In the genomic region with DNA sequence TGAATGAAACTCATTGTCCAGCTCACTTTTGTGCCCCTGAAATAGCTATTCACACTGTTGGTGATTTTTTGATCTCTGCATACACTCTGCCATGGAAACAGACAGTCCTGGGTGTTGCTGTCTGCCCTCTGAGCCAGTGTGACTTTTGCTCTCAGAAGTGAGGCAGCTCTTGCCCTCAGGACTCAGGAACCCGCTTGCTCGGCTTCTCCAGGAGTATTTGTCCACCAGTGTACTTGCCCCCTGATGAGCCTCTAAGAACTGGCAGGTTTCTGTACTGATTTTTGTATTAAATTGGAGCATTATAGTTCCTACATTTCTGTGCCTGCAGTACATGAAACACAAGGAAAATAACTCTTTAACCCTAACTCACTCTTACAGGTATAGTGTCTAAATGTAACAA, we compare ENCODE assay signal across 17 mouse cellular contexts.
"Had no signal": no experiment of that assay in that cellular context is flagged by ENCODE, and none has a peak within 500 bp of the region (broad histone marks: within the 10 kb centered on the region; RNA-seq: fewer than 3 reads in every experiment).

No protein-coding gene starts in this region.

- DNase-seq: kidney, adult 11 months; liver; lung, adult 18-20 months; lung, postnatal 10 days; lung, postnatal 36 days; thymus, adult 18-20 months; thymus, postnatal 36 days had no signal

- H3K27ac ChIP-seq: intestine, embryonic 15.5 days; kidney, embryonic 15.5 days; limb, embryonic 10.5 days; limb, embryonic 13.5 days; liver, embryonic 12.5 days; liver, embryonic 15.5 days; lung, embryonic 15.5 days; midbrain, embryonic 15.5 days had no signal

- ATAC-seq: intestine, embryonic 15.5 days; liver, embryonic 12.5 days; midbrain, embryonic 15.5 days had no signal

- H3K9me3 ChIP-seq: intestine, embryonic 15.5 days; kidney, embryonic 15.5 days; limb, embryonic 10.5 days; limb, embryonic 13.5 days; liver, embryonic 12.5 days; liver, embryonic 15.5 days; lung, embryonic 15.5 days; megakaryocyte, embryonic 14.5 days; midbrain, embryonic 15.5 days had no signal

- H3K27me3 ChIP-seq: intestine, embryonic 15.5 days; kidney, embryonic 15.5 days; limb, embryonic 13.5 days; liver, embryonic 12.5 days; liver, embryonic 15.5 days; lung, embryonic 15.5 days; megakaryocyte, embryonic 14.5 days; midbrain, embryonic 15.5 days had no signal

- H3K4me2 ChIP-seq: intestine, embryonic 15.5 days; kidney, embryonic 15.5 days; limb, embryonic 13.5 days; liver, embryonic 12.5 days; liver, embryonic 15.5 days; lung, embryonic 15.5 days; midbrain, embryonic 11.5 days; midbrain, embryonic 15.5 days had no signal

- H3K9ac ChIP-seq: intestine, embryonic 15.5 days; kidney, embryonic 15.5 days; limb, embryonic 13.5 days; liver, embryonic 12.5 days; liver, embryonic 15.5 days; lung, embryonic 15.5 days; midbrain, embryonic 15.5 days had no signal

- H3K4me1 ChIP-seq: intestine, embryonic 15.5 days; kidney, embryonic 15.5 days; limb, embryonic 10.5 days; limb, embryonic 13.5 days; lung, embryonic 15.5 days; midbrain, embryonic 15.5 days had no signal

- H3K4me3 ChIP-seq: intestine, embryonic 15.5 days; kidney, embryonic 15.5 days; limb, embryonic 10.5 days; limb, embryonic 13.5 days; liver, embryonic 12.5 days; liver, embryonic 15.5 days; lung, embryonic 15.5 days; megakaryocyte, embryonic 14.5 days; midbrain, embryonic 15.5 days had no signal
